Mouse (Mus musculus) G1E (cell line): ENCODE data around the gene Rsrp1. TPM values are rescaled to one million over a fixed set of nuclear protein-coding genes. Genes with fewer than 3 reads are reported as not detected.

Experiments used
- ATAC-seq: 2 replicates; pipeline ENCODE4 v1.8.0; 2016; ENCODE audit warnings: mild to moderate bottlenecking; ENCODE audit not compliant: insufficient number of reproducible peaks, poor library complexity, low FRiP score, severe bottlenecking; ENCODE audit errors: extremely low read depth
- DNase-seq: peaks from one replicate; pipeline ENCODE4 v3.0.0; 2012; ENCODE audit warnings: low spot score
- H3K27me3 ChIP-seq: 2 replicates; pipeline ENCODE4 v1.6.1; 2012; ENCODE audit warnings: mild to moderate bottlenecking, low read length, inconsistent platforms; ENCODE audit not compliant: insufficient read depth
- H3K36me3 ChIP-seq: replicated peaks from 2 replicates; pipeline ENCODE3; 2012; ENCODE audit warnings: mild to moderate bottlenecking, inconsistent platforms
- H3K4me1 ChIP-seq: 2 replicates; pipeline ENCODE4 v1.6.1; 2012; ENCODE audit warnings: low read depth, low read length, inconsistent platforms, mixed read lengths; ENCODE audit not compliant: insufficient read depth
- H3K4me3 ChIP-seq: 2 replicates; pipeline ENCODE4 v1.5.1; 2012; ENCODE audit warnings: low read depth, mild to moderate bottlenecking, inconsistent platforms, low read length, moderate library complexity, mixed read lengths
- H3K9me3 ChIP-seq: replicated peaks from 2 replicates; pipeline ENCODE4 v1.6.1; 2012; ENCODE audit warnings: inconsistent platforms
- CTCF ChIP-seq: IDR thresholded peaks from 2 replicates; pipeline ENCODE4 v1.5.1; 2012; ENCODE audit warnings: low read depth, low read length, inconsistent platforms, mixed read lengths
- GATA1 ChIP-seq: IDR thresholded peaks from 2 replicates; pipeline ENCODE4 v1.6.1; 2012; ENCODE audit warnings: borderline replicate concordance, low read length, inconsistent platforms, mixed read lengths
- GATA2 ChIP-seq: IDR thresholded peaks from 2 replicates; pipeline ENCODE4 v1.6.1; 2012; ENCODE audit warnings: low read depth, low read length, inconsistent platforms, borderline replicate concordance
- POLR2AphosphoS5 ChIP-seq: IDR thresholded peaks from 2 replicates; pipeline ENCODE4 v1.6.1; 2012; ENCODE audit warnings: low read depth, low read length, inconsistent platforms; ENCODE audit not compliant: insufficient replicate concordance
- TAL1 ChIP-seq: conservative IDR thresholded peaks from 2 replicates; pipeline ENCODE4 v1.6.1; 2012; ENCODE audit warnings: low read depth, low read length, inconsistent platforms, mixed read lengths
- polyA plus RNA-seq: library from polyadenylated mRNA; stranded (reverse); fragments of >175 nt; gene quantifications from 2 replicates; pipeline ENCODE4 v1.2.3, GENCODE M21; 2012
- total RNA-seq, 2 experiments: library from RNA; stranded (forward) in 1 of 2; stranded (reverse) in 1 of 2; fragments of 200-1000 nt in 1 of 2; fragments of >200 nt in 1 of 2; fragmentation: Nextera tagmentation in 1 of 2; gene quantifications; 2 replicates each; pipeline ENCODE4 v1.2.3; 2014 to 2017

Rsrp1 gene
- total and polyA plus RNA-seq, 3 experiments, result 286 to 492 (median 468) TPM

- no peak for ATAC-seq
- H3K4me3 ChIP-seq, result no peak overlapping the region
- peaks cover 18% of the 10 kb centered on the region for H3K27me3 ChIP-seq
Observed at GRCm38 (mm10) chr4:134937240-134938176, 14.1 kb downstream of the Rsrp1 start.

DNA sequence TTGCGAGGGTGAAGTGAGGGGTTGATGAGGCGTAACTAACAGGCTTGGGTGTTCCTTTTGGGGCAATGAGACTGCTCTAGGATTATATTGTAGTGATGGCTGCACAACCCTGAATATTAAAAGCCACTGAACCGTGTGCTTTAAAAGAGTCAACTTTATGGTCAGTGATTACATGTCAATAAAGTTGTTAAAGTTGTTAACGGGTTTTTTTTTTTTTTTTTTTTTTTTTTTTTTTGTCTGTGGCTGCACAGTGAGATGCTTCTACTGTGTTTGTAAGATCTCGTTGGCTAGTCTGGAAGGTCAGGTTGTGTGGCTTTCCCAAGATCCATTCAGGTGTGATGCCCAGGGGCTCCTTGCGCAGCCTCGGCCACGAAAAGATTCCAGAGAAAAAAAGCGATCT is 16.5 kb downstream of the Rsrp1 start:
- Histone ChIP-seq H3K9me3 (no peaks in the 10 kb centered on the region), H3K4me1 (peaks cover 19% of the 10 kb centered on the region), H3K4me3 (no peak overlapping the region), H3K27me3 (peaks cover 42% of the 10 kb centered on the region), H3K36me3 (peaks cover 34% of the 10 kb centered on the region)
- TF ChIP-seq GATA1 (no peak), GATA2 (no peak), TAL1 (no peak), POLR2AphosphoS5 (no peak), CTCF (no peak)
- DNase-seq (no peak), ATAC-seq (no peak)

More at GRCm38 (mm10) chr4:134937240-134938176, 14.1 kb downstream of the Rsrp1 start:
- H3K36me3 ChIP-seq, result peaks cover 58% of the 10 kb centered on the region
- no peak for DNase-seq
- peaks cover 21% of the 10 kb centered on the region; the same call in 1 of the 2 replicates for H3K4me1 ChIP-seq
- no peaks in the 10 kb centered on the region for H3K9me3 ChIP-seq
- TF ChIP-seq POLR2AphosphoS5, result no peak; the same call in 1 of the 2 replicates
- no peak for TF ChIP-seq CTCF
- no peak for TF ChIP-seq GATA1
- no peak for TF ChIP-seq GATA2
- TF ChIP-seq TAL1, result no peak

- DNase-seq (no peak), ATAC-seq (no peak)
- TF ChIP-seq GATA2, result no peak
- no peak for TF ChIP-seq POLR2AphosphoS5
- TF ChIP-seq GATA1, result no peak
- TF ChIP-seq TAL1, result no peak
- no peak for TF ChIP-seq CTCF
- Histone ChIP-seq H3K9me3 (no peaks in the 10 kb centered on the region), H3K4me1 (peaks cover 30% of the 10 kb centered on the region), H3K27me3 (peaks cover 44% of the 10 kb centered on the region), H3K36me3 (no peaks in the 10 kb centered on the region), H3K4me3 (no peak overlapping the region)
Observed at GRCm38 (mm10) chr4:134943758-134944538, 20.6 kb downstream of the Rsrp1 start.

- H3K4me1 ChIP-seq, result peaks cover 27% of the 10 kb centered on the region
- H3K27me3 ChIP-seq, result peaks cover 37% of the 10 kb centered on the region
- no peak for TF ChIP-seq GATA2
- no peak for TF ChIP-seq POLR2AphosphoS5
- no peak for TF ChIP-seq GATA1
- TF ChIP-seq TAL1, result no peak
- TF ChIP-seq CTCF, result peak; percentile 80
- ATAC-seq, result peak; percentile 15; the same call in 1 of the 2 replicates
- DNase-seq, result no peak
- H3K36me3 ChIP-seq, result no peaks in the 10 kb centered on the region
- no peaks in the 10 kb centered on the region for H3K9me3 ChIP-seq
- peak overlapping the region; percentile 60; the same call in 1 of the 2 replicates for H3K4me3 ChIP-seq
Observed at GRCm38 (mm10) chr4:134946024-134946744, 22.8 kb downstream of the Rsrp1 start.

- Histone ChIP-seq H3K4me3 (no peak overlapping the region), H3K27me3 (peaks cover 22% of the 10 kb centered on the region), H3K4me1 (peaks cover 20% of the 10 kb centered on the region), H3K9me3 (no peaks in the 10 kb centered on the region; the same call in 1 of the 2 replicates), H3K36me3 (no peaks in the 10 kb centered on the region)
- DNase-seq (no peak), ATAC-seq (no peak)
- TF ChIP-seq GATA1 (no peak), TAL1 (no peak), GATA2 (no peak), CTCF (no peak), POLR2AphosphoS5 (no peak)
Observed at GRCm38 (mm10) chr4:134950518-134951091, 27.2 kb downstream of the Rsrp1 start.

- no peak for ATAC-seq
- no peak overlapping the region for H3K4me3 ChIP-seq
- H3K36me3 ChIP-seq, result no peaks in the 10 kb centered on the region
- peaks cover 44% of the 10 kb centered on the region for H3K27me3 ChIP-seq
- no peak for DNase-seq
- TF ChIP-seq POLR2AphosphoS5 (no peak), GATA2 (no peak), GATA1 (no peak), TAL1 (no peak), CTCF (no peak)
- H3K9me3 ChIP-seq, result no peaks in the 10 kb centered on the region; the same call in 1 of the 2 replicates
- peaks cover 22% of the 10 kb centered on the region for H3K4me1 ChIP-seq
Observed at GRCm38 (mm10) chr4:134954461-134954860, 31.1 kb downstream of the Rsrp1 start.
